Mouse (Mus musculus) cerebellum, adult 11-12 months (tissue): ENCODE measurements around the gene Fgfr2.

Experiments used
- DNase-seq: peaks from one replicate; pipeline ENCODE4 v3.0.0; 2022

Fgfr2 gene

DNA sequence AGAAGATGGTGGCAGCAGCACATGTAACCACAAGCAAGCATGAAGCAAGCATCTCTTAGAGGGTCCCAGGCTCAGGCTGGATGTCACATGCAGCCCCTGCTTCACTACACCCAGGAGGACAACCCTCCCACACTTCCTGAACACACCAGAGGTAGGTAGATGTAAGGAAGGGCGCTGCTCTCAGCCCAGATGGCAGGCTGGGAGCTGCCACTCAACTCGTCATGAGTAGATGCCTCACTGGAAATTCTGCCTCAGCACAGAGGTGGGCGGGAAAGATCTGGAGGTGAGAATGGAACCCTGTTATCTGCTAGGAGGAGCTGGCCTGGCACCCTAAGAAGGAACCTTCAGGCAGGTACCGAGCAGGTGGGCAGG, 355.2 kb downstream of the Fgfr2 start:
- no peak for DNase-seq

DNA sequence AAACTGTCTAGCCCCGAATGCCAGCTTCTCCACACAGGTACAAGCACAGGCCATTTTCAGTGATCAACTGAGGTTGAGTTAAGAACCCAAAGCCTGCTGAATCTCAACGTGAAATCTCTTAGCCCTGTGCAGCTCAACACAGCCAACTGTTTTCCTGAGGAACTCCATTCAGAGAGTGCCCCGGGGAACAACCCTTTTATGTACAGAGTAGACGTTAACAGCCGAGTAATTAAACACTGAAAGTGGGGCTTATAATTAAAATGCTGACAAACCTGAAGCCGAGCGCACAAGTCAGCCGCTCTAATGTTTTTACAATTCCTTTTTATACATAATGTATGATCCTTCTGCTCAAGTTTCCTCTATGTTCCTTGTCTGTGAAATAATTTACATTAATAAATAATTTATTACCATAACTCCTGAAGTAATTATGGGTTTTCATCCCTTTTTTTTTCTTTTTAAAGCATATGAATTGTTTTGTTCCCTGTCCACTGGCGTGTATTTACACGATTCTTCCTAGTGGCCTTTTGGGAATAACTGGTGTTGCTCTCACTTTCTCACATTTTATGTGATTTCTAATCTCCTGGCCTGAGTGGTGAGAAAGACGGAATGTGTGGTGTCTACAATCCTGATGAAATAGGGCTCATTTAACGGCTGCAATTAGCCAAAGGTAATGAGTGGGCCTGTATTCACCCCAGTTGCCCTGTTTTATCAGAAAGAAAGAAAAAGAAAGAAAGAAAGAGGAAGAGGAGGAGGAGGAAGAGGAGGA, 355.7 kb downstream of the Fgfr2 start:
- no peak for DNase-seq

GRCm38 (mm10) chr7:132766235-132766871, 356.8 kb downstream of the Fgfr2 start:
- peak; percentile 60 for DNase-seq

DNA sequence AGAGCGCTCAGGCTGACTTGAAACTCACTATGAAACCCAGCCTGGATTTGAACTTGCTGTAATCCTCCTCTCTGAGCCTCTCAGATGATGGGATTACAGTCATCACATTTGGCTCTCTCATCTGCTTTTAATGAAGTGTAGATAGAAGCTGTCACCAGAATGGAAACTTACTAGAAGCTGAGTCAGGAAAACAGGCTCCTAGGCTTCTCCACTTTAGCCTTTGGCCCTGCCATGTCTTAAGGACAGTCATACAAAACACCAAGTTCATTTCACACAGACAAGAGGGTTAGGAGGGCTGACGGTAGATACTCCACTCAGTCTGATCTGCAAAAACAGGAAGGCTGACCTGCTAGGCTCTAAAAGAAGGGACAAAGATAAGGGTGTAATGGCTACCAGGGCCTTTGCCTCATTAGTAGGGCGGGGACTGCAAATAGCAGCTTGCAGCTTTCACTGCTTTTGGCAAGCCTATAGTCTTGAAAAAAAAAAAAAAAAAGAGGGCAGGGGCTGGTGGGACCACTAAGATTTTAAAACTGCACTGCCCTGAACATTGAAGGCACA, 357.4 kb downstream of the Fgfr2 start:
- no peak for DNase-seq

- DNase-seq, result no peak
Observed at GRCm38 (mm10) chr7:132764896-132765491, 358.2 kb downstream of the Fgfr2 start.

DNA sequence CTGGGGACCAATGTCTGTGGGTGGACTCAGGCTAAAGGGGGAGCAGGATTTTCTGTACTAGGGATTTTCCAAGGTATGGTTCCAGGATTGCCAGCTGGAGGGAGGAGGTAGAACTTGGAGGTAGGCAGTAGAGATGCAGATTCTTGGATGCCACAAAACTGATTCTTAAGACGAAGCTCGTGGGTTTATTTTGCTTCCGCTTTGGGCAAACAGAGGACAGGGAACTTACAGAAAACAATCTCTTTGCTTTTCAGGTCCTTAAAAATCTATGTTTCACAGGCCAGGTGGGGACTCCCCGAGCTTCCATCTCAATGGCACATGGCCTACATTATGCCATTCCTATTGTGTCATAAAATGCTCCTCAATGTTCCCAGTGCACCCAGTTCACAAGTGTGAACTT, 358.8 kb downstream of the Fgfr2 start:
- no peak for DNase-seq

- DNase-seq, result no peak
Observed at GRCm38 (mm10) chr7:132763911-132764310, 359.2 kb downstream of the Fgfr2 start.

DNA sequence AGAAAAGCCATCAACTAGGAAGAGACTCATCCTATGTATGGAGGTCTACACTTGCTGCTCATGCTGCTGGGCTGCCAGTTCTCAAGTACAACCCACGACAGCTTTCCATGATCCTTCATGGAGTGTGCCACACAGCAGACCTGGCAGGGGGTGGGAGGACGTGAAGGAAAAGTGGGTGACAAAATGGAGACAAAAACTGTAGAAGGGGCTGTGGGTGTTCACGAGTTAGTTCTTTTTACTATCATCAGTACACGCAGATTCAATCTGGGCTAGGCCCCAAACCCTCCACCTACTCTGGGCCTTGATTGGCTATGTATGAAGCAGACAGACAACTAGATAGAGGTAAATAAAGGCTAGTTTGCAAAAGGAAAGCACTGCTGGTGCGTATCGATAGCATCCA, 359.8 kb downstream of the Fgfr2 start:
- DNase-seq, result no peak

DNA sequence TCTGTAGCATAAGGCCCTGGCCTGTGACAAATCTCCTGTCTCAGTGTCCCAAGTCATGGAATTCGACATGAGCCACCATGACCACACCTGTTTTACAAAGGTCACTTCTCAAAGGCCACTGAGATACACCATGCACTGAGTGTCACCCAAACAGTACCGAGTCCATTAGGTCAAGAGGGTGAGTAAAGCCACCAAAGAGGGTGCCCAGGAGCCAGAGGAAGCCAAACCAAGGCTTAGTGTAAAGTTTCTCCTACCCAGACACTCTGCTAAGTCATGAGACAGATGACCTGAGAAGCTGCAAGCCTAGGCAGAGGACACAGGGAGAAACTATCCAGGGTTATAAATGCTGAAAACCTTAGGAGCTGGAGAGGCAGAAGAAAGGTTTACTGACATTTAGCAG, 361.7 kb downstream of the Fgfr2 start:
- DNase-seq, result no peak

DNA sequence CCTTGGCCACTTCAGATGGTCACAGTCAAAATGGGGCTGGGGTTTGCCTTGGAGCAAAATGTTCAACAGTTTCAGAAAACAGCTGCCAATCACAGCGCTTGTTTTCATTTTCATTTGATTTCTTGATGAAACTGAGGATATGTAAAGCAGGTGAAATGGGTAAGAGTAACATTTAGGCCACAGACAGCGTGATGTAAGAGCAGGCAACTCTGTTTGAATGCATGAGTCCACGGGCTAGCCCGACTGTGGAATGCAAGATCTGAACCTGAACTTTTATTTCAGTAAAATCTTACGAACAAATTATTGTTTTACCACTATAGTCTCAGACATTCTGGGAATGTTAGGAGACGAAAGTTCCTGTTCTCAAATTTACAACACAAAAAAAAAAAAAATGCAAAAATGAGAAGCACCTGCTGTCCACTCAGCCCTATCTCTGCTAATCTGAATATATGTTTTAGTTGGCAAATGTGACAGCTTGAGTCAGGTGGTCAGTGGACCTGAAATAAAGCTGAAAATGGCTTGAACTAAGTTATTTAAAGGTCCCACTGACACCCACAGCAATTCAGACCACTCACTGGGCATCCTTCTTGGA, 362.5 kb downstream of the Fgfr2 start:
- DNase-seq, result no peak

- DNase-seq, result peak; percentile 87
Observed at GRCm38 (mm10) chr7:132759926-132760325, 363.2 kb downstream of the Fgfr2 start.

GRCm38 (mm10) chr7:132759405-132759891, 363.7 kb downstream of the Fgfr2 start:
- DNase-seq, result peak; percentile 73

DNA sequence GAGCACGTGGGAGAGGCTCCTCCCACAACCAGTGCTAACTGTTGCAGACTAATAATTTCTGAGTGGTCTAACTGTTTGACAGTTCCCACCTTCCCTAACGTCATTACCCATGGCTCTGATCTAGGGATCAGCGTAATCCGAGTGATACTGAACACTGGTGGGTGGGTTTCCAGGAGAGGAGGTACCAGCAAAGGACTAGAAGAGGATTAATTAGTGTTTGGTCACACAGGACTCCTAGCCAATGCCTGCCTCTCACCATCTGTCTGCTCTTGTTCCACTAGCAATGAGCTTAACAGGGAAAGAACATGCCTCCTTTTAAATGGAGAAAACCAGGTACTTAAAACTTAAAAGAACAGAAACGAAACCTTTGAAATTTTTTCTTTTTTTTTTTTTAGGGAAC, 364.3 kb downstream of the Fgfr2 start:
- peak; percentile 66 for DNase-seq

DNA sequence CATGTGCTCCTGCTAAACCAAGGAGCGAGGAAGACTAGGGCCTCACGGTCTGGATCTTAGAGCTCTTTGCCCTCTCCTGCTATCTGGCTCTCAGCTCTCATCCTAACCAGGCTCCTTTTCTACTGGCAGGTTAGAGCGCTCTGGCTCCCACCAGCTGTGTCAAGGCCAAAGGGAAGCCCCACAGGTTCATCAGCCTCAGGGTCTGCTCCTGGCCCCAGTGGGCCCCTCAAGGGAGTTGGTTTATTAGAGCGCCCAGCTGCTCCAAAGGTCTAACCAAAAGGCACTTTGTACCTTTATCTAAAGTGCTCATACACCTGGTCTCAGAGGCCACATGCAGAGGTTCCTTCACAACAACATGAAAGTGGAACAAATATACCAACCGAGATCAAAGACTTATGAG, 366.8 kb downstream of the Fgfr2 start:
- no peak for DNase-seq

DNA sequence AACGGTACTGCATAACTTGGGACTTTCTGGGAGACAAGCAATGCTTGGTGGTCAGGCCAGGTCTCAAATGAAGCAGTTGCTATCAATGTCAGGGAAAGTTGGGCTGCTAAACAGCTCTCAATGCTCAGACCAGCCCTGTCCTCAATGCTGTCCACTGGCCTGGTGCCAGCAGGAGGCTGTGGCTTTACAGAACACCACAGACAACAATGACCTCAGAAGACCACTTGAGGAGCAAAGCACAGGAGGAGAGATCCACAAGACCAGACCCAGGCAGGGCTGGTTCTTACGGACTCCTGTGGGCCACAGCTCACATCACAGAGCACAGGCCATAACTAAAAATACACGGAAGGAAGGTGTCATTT, 368.8 kb downstream of the Fgfr2 start:
- DNase-seq, result no peak

DNA sequence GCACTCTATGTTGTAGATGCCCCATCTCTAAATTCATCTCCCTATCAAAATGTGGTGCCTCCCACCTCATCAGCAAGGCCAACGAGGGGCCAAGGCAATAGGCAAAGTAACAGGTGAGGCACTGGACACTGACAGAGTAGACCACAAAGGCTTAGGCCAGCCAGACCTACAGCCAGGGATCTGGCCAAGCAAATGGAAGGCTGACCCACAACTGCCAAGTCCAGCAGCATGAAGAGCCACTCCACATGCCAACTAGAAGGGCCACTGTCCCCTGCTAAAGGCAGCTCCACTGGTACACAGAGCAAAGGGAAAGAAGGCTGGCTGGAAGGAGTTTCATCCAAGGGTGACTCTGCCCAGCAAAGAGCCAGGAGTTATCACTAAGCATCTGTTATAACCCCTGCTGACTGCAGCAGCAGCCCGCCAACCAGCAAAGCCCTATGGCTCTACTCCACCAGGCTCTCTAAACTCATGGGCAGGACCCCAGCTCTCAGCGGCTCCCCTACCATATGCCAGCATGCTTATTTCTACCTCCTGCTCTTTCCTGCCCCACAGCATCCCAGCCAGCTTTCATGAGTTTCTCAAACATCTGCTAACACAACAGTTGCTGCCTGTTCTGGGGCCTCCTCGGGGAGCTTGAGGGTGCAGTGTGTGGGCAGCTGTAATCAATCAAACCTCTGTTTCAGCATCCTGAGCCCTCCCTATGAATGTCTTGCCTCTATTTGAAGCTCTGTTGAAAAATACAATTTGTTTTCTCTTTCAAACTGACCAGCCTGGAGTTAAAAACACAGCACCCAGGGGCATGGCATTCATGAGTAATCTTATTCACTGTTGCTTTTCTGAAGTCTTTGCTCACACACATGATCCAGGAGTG, 369.4 kb downstream of the Fgfr2 start:
- DNase-seq, result no peak

DNA sequence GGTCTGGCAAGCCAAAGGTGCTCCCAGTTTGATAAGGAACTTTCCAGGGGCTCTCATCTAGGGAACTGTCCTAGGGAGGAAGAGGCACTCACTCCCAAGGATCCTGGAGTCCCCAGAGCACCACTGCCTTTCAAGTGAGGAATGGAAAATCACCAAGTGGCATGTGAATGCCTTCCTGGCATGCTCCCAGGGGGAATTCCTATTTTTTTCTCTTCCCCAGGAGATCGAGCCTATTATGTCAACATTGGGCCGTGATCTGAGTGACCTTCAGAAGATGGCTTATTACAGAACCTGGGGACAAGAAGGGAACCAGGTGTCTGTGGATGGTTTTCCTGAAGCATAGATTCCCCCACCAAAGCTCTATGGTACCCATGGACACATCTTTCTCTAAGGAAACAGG, 371.4 kb downstream of the Fgfr2 start:
- DNase-seq, result no peak

DNA sequence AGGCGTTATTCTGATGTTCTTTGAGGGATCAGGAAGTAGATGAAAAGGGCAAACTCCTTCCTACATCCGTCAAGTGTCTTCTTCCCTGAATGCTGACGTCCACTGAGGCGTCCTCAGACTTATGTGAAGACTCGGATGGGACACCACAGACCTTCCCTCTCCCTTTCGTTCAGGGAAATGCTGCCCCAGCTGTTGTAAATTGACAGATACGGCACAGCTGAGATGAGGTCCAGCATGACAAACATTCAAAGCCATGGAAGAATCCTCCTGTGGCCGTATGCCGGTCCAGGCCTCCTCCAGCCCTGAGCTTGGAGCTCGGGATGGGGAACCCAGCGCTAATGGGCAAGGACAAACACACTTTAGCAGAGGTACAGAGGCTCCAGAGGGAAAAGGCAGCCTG, 373.6 kb downstream of the Fgfr2 start:
- DNase-seq, result no peak

DNA sequence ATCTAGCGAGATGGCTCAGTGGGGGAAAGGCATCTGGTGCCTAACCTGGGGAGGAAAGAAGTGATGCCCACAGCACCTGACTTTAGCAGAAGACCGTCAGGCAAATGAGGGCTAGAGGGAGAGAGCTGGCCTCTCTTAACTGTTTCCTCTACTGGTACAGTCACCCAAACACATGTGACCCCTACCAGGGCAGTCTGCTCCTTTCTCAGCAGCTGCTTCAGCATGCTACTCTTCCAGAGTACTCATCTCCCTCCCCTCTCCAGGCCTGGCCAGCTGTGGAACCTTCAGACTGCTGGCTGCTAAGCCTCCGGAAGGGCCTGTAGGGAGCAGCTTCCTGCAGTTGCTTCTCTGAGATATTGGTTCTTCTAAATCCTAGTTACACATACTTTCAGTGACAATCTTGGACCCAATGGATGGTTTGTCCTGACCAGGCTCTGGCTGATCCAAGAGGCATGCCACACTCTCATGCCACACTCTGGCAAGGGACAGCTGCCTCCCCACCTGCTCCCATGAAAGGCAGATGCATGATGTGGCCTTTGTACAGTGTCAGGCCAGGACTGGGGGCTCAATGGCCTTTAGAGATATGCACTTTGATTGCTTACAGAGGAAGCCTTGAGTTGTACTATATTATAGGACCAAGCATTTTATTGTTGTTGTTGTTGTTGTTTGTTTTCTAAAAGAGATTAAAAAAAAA, 374.9 kb downstream of the Fgfr2 start:
- no peak for DNase-seq

- peak; percentile 77 for DNase-seq
Observed at GRCm38 (mm10) chr7:132747096-132747495, 376.1 kb downstream of the Fgfr2 start.

- DNase-seq, result no peak
Observed at GRCm38 (mm10) chr7:132742912-132743311, 380.2 kb downstream of the Fgfr2 start.

DNA sequence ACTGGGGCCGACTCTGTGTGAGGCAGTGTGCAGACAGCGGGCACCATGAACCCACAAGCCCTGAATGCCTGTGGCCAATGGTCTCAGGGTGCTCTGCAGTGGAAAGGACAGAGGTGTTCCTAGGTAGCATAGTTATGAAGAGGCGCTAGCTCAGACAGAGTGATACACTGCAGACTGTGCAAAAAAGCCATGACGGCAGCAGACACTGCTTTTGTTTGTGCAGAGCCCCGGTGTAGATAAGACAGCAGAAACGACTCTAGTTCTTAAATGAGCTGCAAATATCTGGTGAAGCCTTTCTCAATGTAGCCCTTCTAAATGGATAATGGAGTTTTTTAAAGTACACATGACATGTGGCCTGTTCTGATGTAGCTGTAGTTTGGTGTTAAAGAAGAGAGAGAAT, 383.3 kb downstream of the Fgfr2 start:
- no peak for DNase-seq
